Mouse (Mus musculus): ENCODE measurements around the gene Prom1. TPM values are rescaled to one million over a fixed set of nuclear protein-coding genes. Genes with fewer than 3 reads are reported as not detected.
"Not testable (repeated sequence)": the region's sequence is repeated elsewhere in the genome, so short reads cannot be mapped to it uniquely, and the experiment has no call there.

Prom1 gene
- 52.4 and 61.3 TPM in 2 replicates for polyA plus RNA-seq (2015; fragmentation: Nextera tagmentation; extraction: Ambion mirVana)

DNA sequence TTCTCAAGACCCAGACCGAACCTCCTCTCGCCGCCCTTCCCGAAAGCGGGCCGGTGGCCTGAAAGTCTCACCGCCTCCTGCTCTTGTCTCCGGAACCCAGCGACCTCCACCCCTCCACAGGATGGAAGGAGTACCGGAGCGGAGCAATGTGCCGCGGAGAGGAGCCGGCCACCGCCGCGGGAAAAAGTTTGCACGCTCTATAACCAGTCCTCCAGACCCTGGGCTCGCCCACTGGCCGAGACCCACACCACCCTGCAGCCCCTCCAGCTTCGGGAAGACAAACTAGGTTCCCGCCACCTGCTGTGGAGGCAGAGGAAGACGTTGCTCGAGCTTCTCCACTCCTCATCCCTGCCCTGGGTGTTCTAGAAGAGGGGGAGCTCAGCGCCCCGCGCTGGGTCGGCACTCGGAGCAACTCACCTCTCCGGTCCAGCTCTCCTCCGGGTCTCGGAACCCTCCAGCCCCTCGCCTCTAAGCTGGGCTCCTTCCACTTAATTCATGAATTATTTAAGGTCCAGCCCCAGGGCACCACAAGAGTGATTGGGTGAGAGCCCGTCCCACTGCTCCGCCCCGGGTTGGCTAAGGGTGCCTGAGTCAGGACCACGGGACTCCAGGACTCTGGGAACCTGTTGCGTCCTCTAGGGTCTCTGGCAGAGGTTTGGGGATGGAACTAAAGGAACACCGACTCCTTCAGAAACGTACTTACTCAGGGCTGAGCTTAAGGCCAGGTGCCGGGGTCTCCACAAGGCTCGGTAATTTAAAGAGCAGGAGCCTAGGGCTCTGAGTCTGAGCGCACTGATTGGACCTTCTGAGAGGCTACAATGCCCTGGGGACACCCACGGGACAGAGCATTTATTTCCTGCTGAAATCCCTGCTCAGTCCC, at the start of gene Prom1:
TSS of gene Prom1 (minus strand) at position 802 of the 880 bp plus-strand sequence.
- 1% methylated on average over 43 of the region's 44 CpGs for WGBS
- Histone ChIP-seq H3K4me1 (peaks cover 6% of the 10 kb centered on the region), H3K4me2 (peak within 1 kb of the TSS; percentile 83), H3K27ac (peak within 1 kb of the TSS; percentile 84), H3K9ac (peak within 1 kb of the TSS; percentile 45), H3K27me3 (replicated peaks) (no peaks in the 10 kb centered on the region), H3K9me3 (no peaks in the 10 kb centered on the region), H3K4me3 (replicated peaks) (peak within 1 kb of the TSS; percentile 64), H3K36me3 (no peaks in the 10 kb centered on the region)
- ATAC-seq (ENCODE audit: insufficient read depth, low FRiP score, low read depth): peak; percentile 69

DNA sequence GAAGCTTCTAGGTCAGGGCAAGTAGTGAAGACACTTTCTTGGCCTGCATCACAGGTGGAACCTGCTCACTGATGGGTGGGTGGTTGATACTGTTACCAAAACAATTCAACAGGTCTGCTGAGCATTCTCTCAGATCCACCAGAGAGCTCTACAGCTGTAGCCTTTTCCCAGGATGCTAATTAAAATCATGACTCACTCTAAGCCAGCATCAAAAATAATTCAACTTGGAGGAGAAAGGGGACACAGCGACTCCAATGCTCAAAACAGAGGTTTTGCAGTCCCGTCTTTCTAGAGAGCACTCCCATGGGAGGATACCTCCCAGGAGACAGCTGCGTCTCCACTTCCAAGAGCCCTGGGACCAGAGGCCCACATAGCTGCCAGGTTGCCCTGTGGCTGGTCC, 45.9 kb upstream of the Prom1 start:
- H3K4me1 ChIP-seq: 0 out of 2 replicates have a peak, but pooled peaks cover 4% of the 10 kb centered on the region
- WGBS: 83% methylated on average over 3 of the region's 3 CpGs
- H3K27me3 ChIP-seq (replicated peaks): no peaks in the 10 kb centered on the region
- no peaks in the 10 kb centered on the region for H3K36me3 ChIP-seq
- no peak overlapping the region for H3K4me2 ChIP-seq
- H3K4me3 ChIP-seq (replicated peaks): no peak overlapping the region
- no peak overlapping the region for H3K27ac ChIP-seq
- no peaks in the 10 kb centered on the region for H3K9me3 ChIP-seq
- H3K9ac ChIP-seq: no peak overlapping the region
- ATAC-seq (ENCODE audit: insufficient read depth, low FRiP score, low read depth): no peak

DNA sequence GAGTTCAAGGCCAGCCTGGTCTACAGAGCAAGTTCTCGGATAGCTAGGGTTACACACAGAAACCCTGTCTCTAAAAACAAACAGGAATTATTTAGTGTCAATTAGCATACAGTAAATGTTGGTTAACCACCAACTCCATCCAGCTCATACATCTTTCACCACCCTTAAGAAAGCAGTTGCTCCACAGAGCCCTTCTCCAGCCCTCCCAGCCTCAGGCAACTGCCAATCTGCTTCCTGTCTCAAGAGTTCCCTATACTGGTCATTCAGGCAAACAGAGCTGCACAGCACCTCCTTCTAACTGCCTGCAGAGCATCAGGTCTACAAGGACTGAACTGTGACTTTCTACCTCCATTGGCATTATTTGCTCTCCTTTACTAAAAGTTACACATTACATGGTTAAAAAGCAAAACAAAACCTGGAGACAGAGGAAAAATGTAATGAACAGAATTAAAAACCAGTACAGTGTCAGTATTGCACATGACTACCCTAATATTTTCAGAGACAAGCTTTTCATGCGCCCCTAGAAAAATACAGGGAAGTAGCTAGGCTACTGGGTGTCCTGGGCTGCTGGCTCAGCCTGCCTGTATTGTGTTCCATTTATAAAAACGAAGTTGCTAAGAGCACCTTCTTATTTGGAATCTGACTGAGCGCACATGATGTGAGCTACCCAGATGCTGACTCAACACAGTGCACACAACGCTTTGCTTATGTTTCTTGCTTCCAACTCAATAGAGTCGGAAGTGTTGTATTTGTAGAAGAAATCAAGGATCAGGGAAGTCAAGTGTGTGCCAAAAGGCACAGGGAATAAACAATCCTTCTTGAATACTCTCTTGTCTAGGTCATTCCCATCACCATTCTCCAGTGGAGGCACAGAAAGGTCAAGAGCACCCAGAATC, 44.9 kb upstream of the Prom1 start:
- Histone ChIP-seq H3K9me3 (no peaks in the 10 kb centered on the region), H3K4me3 (replicated peaks) (no peak overlapping the region)

DNA sequence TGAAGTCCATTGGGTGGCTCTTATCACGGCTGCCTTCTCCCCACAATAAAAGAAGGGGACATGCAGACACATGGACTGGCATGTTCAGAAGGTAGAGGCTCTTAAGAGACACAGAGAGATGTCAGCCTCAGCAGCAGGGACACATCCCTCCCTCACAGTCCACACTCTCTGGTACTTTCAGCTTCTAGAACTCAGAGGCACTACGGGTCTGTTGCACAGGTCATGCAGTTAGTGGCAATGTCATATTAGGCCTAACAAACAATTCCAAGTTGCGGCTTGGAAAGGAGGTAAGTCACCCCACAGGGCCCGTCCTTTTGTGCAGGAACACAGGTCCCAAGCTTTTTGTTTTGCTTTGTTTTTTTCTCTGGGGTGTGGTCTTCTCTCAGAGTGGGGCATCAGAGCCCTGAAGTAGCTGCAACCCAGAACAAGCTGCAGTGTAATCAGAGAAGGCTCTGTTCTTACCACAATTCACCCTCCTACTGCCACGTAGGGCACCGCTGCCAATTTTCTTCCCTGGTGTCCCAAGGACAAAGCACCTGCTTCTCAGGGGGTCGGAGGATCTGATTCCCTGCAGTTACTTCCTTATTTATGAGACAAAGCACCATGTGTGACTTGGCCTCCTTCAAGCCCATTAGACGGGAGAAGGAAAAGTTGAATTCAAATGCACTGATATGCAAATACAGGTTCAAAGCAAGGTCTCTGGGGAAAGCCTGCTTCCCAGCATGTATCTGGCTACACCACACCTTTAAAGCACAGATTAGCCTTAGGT, 41.8 kb upstream of the Prom1 start:
- Histone ChIP-seq H3K4me1 (no peaks in the 10 kb centered on the region), H3K9me3 (no peaks in the 10 kb centered on the region), H3K27me3 (replicated peaks) (no peaks in the 10 kb centered on the region), H3K36me3 (no peaks in the 10 kb centered on the region), H3K9ac (no peak overlapping the region), H3K4me3 (replicated peaks) (no peak overlapping the region), H3K27ac (peak overlapping the region; percentile 41), H3K4me2 (no peak overlapping the region)
- peak; percentile 72 for ATAC-seq (ENCODE audit: insufficient read depth, low FRiP score, low read depth)
- 45% methylated on average over 8 of the region's 8 CpGs for WGBS

More for the DNA sequence above, 44.9 kb upstream of the Prom1 start:
- Histone ChIP-seq H3K9ac (no peak overlapping the region), H3K36me3 (no peaks in the 10 kb centered on the region), H3K4me1 (0 out of 2 replicates have a peak, but pooled peaks cover 2% of the 10 kb centered on the region), H3K4me2 (no peak overlapping the region), H3K27ac (no peak overlapping the region), H3K27me3 (replicated peaks) (no peaks in the 10 kb centered on the region)
- no peak for ATAC-seq (ENCODE audit: insufficient read depth, low FRiP score, low read depth)
- 72% methylated on average over 6 of the region's 6 CpGs for WGBS

DNA sequence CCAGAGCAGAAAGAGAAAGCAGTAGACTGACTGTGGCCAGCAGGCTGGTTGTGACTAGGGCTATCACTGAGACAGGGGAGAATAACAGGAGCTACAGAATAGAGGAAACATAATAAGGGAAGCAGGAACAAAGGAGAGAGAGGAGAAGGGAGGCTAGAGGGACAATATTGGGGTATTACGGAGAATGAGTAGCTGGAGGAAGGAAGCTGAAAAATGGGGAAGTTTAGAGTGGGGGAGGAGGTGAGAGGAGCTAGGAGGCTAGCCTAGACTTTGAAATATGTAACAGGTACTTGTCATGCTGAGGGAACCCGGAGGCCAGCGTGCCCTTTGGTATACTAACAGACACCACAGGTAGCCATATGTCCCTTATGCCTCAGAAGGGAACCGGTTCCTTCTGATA, 25.7 kb upstream of the Prom1 start:
- 68% methylated on average over 4 of the region's 4 CpGs for WGBS
- Histone ChIP-seq H3K36me3 (no peaks in the 10 kb centered on the region), H3K4me3 (replicated peaks) (no peak overlapping the region), H3K4me2 (no peak overlapping the region), H3K4me1 (no peaks in the 10 kb centered on the region), H3K9ac (no peak overlapping the region), H3K27ac (no peak overlapping the region), H3K27me3 (replicated peaks) (no peaks in the 10 kb centered on the region), H3K9me3 (no peaks in the 10 kb centered on the region)
- no peak for ATAC-seq (ENCODE audit: insufficient read depth, low FRiP score, low read depth)

DNA sequence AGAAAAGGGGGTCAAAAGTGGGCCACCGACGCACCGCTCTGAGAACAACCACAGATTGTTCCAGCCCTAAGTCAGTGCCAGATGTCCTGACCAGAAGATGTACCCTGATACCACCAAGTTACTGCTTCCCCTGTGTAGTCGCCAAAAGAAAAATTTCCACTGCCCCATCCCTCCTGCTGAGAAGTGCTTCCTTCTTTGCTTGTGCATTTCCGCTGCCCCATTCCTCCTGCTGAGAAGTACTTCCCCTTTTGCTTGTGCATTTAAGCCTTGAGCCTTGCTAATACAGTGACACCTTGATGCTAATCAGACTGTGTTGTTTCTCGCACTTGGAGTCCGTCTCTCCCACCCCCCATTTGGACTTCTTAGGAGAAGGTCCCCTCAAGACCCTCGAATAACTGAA, 24.7 kb upstream of the Prom1 start:
- H3K9me3 ChIP-seq; H3K9ac ChIP-seq; H3K4me2 ChIP-seq; H3K4me3 ChIP-seq (replicated peaks); H3K4me1 ChIP-seq; H3K36me3 ChIP-seq; ATAC-seq (ENCODE audit: insufficient read depth, low FRiP score, low read depth); H3K27me3 ChIP-seq (replicated peaks); H3K27ac ChIP-seq: not testable (repeated sequence)
- 90% methylated on average over 8 of the region's 8 CpGs for WGBS

DNA sequence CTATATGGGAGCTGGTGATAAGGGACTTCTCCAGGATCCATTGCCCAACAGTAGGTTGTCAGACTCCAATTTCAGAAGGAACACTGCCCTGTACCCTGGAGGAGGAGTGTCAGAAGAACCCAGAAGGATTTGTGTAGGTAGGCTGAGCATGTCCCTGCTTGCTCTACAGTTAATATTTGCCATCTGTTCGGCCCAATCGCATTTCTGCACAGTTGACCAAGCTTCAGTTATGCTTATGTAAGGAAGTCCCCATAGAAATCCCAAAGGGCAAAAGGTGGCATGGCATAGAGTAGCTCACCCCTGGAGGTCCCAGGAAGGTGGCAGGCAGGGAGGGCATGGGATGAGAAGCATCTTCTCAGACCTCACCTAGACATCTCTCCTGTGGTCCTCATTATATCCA, 19.6 kb upstream of the Prom1 start:
- WGBS: 87% methylated on average over 2 of the region's 2 CpGs

DNA sequence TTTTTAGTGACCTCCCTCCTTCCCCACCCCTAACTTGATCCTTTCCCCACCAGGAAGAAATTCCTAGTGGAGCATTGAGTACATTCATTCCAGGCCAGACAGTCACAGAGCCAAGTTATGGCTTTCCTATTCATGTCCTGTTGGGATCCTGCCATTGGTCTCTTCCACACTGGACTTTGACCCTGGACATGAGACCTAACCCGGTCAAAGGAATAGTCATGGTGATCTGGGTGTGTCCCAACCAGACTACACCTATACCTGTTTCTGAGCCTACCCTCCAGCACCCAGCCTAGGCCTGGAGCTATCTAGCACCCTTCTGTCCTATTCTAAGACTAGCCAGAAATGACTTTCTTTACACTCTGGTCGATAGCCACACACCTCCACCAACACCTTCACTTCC, 11.3 kb upstream of the Prom1 start:
- Histone ChIP-seq H3K4me2 (no peak overlapping the region), H3K36me3 (no peaks in the 10 kb centered on the region), H3K4me3 (replicated peaks) (no peak overlapping the region), H3K9ac (no peak overlapping the region), H3K27ac (no peak overlapping the region), H3K27me3 (replicated peaks) (no peaks in the 10 kb centered on the region), H3K9me3 (no peaks in the 10 kb centered on the region), H3K4me1 (no peaks in the 10 kb centered on the region)
- ATAC-seq (ENCODE audit: insufficient read depth, low FRiP score, low read depth): peak; percentile 82
- WGBS: 73% methylated on average over 2 of the region's 2 CpGs

More for the DNA sequence above, 19.6 kb upstream of the Prom1 start:
- Histone ChIP-seq H3K9ac (no peak overlapping the region), H3K4me3 (replicated peaks) (no peak overlapping the region), H3K27me3 (replicated peaks) (no peaks in the 10 kb centered on the region), H3K4me1 (no peaks in the 10 kb centered on the region), H3K9me3 (no peaks in the 10 kb centered on the region), H3K27ac (no peak overlapping the region), H3K36me3 (no peaks in the 10 kb centered on the region), H3K4me2 (no peak overlapping the region)
- ATAC-seq (ENCODE audit: insufficient read depth, low FRiP score, low read depth): no peak

DNA sequence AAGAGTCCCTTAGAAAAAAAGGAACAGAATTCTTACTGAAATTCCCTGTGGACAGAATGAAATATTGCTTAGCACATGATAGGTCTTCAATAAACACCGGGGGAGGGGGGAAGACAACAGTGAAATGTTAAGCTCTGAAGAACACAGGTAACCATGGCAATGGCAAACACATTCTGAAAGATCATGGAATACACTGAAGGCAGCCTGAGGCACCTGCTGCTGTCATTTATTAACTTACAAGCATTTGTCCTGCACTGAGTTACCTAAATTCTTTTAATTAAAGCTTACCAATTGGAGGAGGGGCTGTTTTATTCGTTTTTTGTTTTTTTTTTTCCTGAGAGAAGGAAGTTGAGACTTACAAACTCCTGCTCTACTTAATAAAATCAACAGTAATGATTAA, 7.3 kb upstream of the Prom1 start:
- no peaks in the 10 kb centered on the region for H3K27me3 ChIP-seq (replicated peaks)
- peaks cover 6% of the 10 kb centered on the region; the same call in 1 of the 2 replicates for H3K4me1 ChIP-seq
- H3K9me3 ChIP-seq: no peaks in the 10 kb centered on the region
- H3K9ac ChIP-seq: no peak overlapping the region
- H3K4me2 ChIP-seq: no peak overlapping the region
- WGBS: 61% methylated on average over 2 of the region's 2 CpGs
- H3K27ac ChIP-seq: no peak overlapping the region
- H3K4me3 ChIP-seq (replicated peaks): no peak overlapping the region
- no peaks in the 10 kb centered on the region for H3K36me3 ChIP-seq
- ATAC-seq (ENCODE audit: insufficient read depth, low FRiP score, low read depth): no peak

DNA sequence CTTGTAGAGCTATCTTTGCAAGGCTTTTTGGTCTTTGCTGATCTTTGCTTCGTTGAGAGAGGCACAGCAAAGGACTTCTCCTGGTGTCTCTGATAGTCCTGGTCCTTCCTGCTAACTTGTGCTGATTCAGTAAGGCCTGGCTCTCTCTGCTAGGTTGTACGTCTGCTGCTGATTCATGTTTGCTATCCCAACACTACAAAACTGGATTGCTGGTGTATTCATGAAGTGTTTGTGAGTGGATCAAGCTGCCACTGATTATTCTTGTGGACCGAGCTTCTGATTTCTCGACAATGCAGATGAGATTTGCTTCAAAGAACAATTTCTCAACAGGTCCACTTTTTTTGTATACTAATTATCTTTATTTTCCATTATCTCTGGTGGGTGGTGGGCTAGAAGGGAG, 6.3 kb upstream of the Prom1 start:
- Histone ChIP-seq H3K9ac (no peak overlapping the region), H3K4me2 (no peak overlapping the region), H3K4me3 (replicated peaks) (no peak overlapping the region), H3K36me3 (no peaks in the 10 kb centered on the region), H3K4me1 (peaks cover 6% of the 10 kb centered on the region; the same call in 1 of the 2 replicates), H3K9me3 (no peaks in the 10 kb centered on the region), H3K27ac (no peak overlapping the region), H3K27me3 (replicated peaks) (no peaks in the 10 kb centered on the region)
- WGBS: 83% methylated on average over 4 of the region's 4 CpGs
- ATAC-seq (ENCODE audit: insufficient read depth, low FRiP score, low read depth): no peak

DNA sequence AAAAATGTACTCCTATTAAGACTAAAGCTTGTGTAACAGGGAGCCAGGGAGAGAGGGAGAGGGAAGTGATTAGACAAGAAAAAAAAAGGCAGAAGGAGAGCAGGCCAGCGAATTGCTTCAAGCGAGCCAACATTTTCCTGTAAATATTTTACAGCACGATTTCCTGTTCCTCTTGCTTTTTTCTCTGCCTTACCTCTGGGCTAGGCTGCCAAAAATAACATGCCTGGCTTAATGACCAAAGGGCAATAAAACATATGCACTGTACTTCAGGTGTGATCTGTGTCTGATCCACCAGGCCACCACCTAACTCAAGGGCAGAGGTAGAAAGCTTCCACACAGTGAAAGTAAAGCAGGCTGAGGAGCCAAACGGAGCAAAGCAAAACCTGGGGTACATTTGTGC, 3.4 kb upstream of the Prom1 start:
- no peak for ATAC-seq (ENCODE audit: insufficient read depth, low FRiP score, low read depth)
- Histone ChIP-seq H3K4me1 (peaks cover 6% of the 10 kb centered on the region), H3K36me3 (no peaks in the 10 kb centered on the region), H3K9ac (no peak overlapping the region), H3K9me3 (no peaks in the 10 kb centered on the region), H3K4me2 (no peak overlapping the region), H3K27me3 (replicated peaks) (no peaks in the 10 kb centered on the region), H3K27ac (peak overlapping the region; percentile 21; the same call in 1 of the 2 replicates), H3K4me3 (replicated peaks) (no peak overlapping the region)
- WGBS: 33% methylated on average over 4 of the region's 4 CpGs
